Mouse (Mus musculus) small intestine, adult 2 months (tissue): ENCODE results near the gene Zc3h12d.

Experiments
- CTCF ChIP-seq: fragments of 200-500 bp; IDR thresholded peaks from 2 replicates; pipeline ENCODE4 v1.5.1; 2012; ENCODE audit warnings: low read depth, mild to moderate bottlenecking, control low read depth, inconsistent platforms, low read length, moderate library complexity, mixed read lengths; ENCODE audit not compliant: insufficient replicate concordance, insufficient read length; ENCODE audit errors: extremely low read depth
- POLR2A ChIP-seq: fragments of 200-500 bp; IDR thresholded peaks from 2 replicates; pipeline ENCODE4 v1.6.1; 2012; ENCODE audit warnings: low read depth, mild to moderate bottlenecking, control low read depth, inconsistent platforms, low read length, moderate library complexity

DNA sequence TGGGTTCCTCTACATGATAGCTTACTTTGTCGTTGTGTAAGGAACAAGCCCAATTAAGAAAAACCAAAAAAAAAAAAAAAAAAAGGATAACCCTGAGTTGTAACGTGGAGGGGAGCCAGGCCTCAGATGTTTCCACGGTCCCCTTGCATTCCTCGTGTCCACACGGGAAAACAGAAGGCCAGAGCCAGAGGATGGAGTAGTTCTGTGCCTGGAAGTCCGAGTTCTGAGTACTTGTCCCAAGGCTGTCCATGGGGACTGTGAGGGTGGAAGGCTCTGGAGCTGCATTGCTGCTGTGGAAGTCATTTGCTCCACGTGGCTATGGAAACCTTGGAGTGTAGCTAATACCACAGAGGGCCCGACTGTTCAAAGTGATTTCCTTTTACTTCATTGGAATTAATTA lies 12.9 kb downstream of the Zc3h12d start:
- no peak for TF ChIP-seq CTCF
- TF ChIP-seq POLR2A = no peak
